Mouse (Mus musculus) retina, adult 2 months (tissue): Measurements from ENCODE around the gene Cdc42ep1.

ENCODE experiments used
- DNase-seq: peaks from one replicate; pipeline ENCODE4 v3.0.0-alpha.2; 2012; ENCODE audit warnings: low read depth, low spot score

Gene Cdc42ep1

GRCm38 (mm10) chr15:78842371-78843163 is at the start of gene Cdc42ep1:
Cdc42ep1 (plus strand) TSS chr15:78842624.
- no peak for DNase-seq

- DNase-seq = no peak
These were observed 46.0 kb upstream of the Cdc42ep1 start for GRCm38 (mm10) chr15:78796196-78797059.

GRCm38 (mm10) chr15:78797060-78797329 is 45.4 kb upstream of the Cdc42ep1 start:
- no peak for DNase-seq

DNA sequence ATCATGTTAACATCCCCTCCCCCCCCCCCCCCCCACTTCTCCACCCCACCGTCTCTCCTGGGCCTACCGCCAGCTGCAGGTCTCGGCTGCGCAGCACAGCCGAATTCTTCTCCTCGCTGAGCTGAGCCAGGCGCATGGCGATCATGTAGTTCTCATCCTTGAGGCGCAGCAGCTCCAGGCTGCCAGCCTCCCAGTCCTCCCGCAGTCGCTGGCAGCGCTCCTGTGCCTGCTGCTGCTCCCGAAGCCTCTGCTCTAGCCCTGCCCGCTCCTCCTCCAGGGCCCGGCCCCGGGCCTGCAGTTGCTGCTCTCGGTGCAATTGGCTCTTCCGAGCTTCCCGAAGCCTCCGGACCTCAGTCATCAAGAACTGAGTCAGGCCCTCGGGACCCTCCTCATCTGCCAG is 43.4 kb upstream of the Cdc42ep1 start:
- no peak for DNase-seq

- no peak for DNase-seq
These were observed 40.9 kb upstream of the Cdc42ep1 start for GRCm38 (mm10) chr15:78801571-78801970.

GRCm38 (mm10) chr15:78801971-78802741 is 40.3 kb upstream of the Cdc42ep1 start:
- no peak for DNase-seq

DNA sequence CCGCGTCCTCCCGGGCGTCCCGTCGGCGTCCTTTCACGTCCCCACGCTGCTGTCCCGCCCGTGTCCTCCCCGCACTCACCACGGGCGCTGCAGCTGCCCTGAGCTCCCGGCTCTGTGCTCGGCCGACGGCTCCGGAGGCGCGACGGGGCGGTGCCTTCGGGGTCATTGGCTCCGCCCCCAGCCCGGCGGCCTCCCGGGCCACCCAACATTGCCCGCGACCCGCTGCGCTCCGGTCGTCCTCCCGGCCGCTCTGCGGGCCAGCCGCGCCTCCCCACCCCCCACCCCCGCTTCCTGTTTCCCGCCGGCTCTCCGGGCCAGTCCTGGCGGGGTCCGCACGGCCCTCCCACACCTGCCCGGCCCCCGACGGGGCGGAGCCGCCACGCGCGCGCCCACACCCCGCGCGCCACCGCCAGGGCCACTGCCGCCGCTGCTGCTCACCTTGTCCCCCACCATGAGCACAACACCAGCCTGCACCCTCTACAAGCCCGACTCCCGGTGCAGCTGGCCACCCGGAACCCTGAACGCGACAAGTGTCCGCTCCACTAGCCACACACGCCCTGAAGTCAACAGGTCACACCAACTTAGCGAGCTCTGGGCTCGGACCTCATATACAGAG is 39.5 kb upstream of the Cdc42ep1 start, which contains the start of gene Card10:
Card10 (minus strand) TSS at position 267 of the 616 bp plus-strand sequence.
- no peak for DNase-seq

- DNase-seq = no peak
These were observed 38.9 kb upstream of the Cdc42ep1 start for GRCm38 (mm10) chr15:78803499-78803900.

GRCm38 (mm10) chr15:78804326-78804725 is 38.1 kb upstream of the Cdc42ep1 start:
- DNase-seq = no peak

DNA sequence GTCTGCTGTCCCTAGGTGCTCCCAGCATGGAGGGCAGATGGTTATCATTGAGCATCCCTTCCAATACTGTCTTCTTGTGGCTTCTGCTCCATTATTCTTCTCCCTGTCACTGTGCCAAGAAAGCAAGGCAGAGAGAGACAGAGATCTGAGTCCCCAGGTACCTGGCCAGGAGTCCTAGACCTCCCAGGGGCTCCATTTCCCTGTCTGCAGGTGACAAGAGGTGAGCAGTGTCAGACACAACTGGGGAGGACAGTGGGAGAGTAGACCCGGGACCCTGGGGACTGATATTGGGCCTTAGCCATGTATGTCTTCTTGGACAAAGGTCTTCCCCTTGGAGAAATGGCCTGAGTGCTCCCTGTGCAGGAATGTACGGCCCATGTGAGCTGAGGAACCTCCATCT is 37.1 kb upstream of the Cdc42ep1 start:
- no peak for DNase-seq

DNA sequence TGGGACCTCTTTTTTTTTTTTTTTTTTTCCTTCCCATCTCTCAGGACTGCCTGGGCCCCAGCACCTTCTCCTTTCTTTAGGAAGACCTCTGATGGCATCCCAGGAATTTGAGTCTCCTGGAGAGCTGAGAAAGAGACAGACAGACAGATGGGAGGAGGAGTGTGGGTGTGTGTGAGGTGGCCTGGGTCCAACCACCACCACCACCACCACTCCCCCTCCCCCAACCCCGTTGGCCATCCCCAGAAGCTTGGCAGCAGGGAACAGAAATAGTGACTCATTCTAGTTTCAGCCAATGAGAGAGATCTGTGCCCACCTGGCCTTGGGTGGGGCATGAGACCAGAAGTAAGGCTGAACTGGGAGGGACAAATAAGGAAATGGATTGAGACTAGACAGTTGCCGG is 35.8 kb upstream of the Cdc42ep1 start:
- no peak for DNase-seq

DNA sequence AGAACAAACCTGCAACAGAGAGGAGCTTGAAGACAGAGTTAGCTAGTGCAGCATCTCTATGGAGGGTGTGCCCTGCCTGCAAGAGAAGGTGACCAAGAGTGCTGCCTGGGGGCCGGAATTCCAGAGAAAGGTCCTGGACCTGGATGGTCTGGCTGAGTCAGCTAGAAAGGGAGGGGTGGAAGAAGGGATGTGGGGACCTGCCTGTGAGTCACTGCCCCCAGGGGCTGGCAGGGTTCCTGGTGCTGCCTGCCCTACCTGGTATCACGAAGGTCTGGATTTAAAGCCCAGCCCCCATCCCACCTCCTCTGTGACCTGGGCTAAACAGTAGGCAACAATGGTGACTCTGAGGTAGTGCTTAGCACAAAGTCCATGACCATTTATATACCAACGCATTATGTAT is 35.3 kb upstream of the Cdc42ep1 start:
- DNase-seq = no peak

- DNase-seq = no peak
These were observed 33.4 kb upstream of the Cdc42ep1 start for GRCm38 (mm10) chr15:78808980-78809379.

DNA sequence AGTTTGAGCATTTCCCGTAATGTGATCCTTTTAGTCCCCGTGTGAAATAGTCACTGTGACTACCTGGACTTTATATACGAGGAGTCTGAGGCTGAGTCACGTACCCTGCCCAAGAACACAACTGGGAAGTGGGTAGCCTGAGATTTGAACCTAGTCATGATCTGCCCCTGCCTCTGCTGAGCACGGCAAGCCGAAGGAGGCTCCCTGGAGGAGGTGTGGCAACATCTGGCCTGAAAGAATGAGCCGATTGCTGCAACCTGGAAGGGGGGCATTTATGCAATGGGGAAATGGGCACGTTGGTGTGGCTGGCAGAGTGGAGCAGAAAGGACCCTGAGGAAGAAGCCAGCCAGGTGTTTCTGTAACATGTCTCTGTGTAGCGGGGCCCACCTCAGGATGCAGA is 32.7 kb upstream of the Cdc42ep1 start:
- no peak for DNase-seq

DNA sequence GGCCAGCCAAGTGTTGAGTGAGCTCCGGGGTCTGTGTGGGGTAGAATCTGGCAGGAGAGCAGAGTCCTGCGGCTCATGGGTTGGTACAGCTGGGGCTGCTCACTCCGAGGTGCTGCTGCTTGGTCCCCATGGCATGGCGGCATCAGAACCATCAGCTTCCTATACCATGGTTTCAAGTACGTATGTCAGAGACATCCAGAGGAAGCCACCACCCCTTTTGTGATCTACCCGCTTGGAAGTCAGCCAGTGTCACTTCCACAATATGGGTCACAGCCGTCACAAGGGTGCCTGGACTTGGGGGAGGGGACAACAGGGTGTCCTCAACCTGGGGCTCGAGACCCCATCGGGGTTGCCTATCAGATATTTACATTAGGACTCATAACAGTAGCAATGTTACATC is 32.3 kb upstream of the Cdc42ep1 start:
- DNase-seq = no peak

DNA sequence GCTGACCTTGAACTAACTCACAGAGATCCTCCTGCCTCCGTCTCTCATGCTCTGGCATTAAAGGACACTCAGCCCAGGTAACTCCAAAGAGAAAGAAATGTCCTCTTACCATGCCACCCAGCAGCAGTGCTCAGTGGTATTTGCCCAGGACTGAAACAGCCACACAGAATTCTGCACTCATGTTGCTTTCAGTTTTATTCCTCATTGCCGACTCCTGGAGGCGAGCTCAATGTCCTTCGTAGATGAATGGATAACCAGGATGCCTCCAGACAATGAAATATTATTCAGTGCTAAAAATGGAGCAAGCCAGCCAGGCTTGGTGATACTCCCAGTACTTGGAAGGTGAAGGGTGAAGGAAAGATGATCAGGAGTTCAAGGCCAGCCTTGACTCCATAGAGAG is 28.8 kb upstream of the Cdc42ep1 start:
- no peak for DNase-seq

GRCm38 (mm10) chr15:78815314-78816073 is 26.9 kb upstream of the Cdc42ep1 start:
- no peak for DNase-seq

GRCm38 (mm10) chr15:78816074-78816391 is 26.4 kb upstream of the Cdc42ep1 start:
- no peak for DNase-seq

DNA sequence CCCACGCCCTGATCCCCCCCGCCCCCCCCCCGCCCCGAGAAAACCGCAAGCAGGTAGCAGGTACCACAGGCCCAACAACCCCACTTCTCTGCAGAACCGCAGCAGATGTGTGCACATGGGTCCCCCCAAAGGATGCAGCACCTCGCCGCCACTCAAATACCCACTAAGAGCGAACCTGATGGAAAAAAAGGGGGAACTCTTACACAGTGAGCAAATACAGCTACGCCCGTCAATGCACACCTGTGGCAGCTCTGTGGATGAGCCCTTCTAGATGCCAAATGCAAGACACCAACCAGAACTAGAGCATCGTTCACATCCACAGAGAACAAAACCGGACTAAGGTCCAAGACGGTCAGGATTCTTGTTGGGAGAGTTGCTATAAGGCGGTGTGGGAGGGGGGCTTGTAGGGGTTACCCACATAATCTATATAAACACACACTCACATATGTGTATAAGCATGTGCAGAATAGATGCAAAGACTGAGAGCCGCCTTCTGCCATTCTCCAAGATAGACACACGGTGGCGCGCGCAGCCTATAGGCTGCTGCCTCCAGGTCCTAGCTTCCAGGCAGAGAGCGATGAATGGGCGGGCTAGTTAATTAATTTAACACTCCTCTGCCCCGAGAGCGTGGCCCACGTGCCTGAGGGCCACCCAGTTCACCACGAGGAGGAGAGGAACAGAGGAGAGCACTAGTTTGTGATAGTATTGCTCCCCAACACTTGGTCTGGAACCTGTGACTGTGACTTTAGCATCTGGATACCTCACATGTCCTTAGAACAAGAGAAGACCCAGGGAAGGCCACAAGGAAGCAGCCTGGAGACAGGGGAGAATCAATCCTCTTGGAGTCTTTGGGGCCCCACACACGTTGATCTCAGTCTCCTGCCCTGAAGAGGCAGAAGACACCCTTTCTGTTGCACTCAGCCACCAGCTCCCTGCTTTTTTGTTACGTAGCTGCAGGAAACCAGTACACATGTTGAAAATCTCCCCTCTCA is 15.9 kb upstream of the Cdc42ep1 start:
- DNase-seq = no peak

DNA sequence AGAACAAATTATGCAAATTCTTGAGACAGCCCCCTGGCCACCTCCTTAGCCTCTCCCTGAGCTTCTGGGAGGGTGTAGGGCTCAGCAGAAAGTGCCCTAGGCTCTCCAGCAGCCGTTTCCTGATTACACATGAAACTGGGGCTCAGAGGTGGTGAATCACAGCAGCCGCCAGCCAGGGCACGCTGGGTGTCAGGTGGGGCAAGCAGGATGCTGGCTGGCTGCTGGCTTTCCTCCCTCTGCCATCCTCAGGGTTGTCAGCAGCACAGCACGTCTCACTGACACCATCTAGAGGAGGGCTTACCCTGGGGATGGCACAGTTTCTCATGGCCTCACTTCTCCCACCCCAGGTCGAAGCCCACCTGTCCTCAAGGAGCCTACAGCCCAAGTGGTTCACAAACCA is 14.1 kb upstream of the Cdc42ep1 start:
- DNase-seq = no peak
